Mouse (Mus musculus): ENCODE results near the gene Zswim7. TPM values are rescaled to one million over a fixed set of nuclear protein-coding genes. Genes with fewer than 3 reads are reported as not detected.

Gene Zswim7
- polyA plus RNA-seq, 1 experiment = 17.4 TPM

- no peak for TF ChIP-seq CTCF (IDR thresholded peaks at IDR 0.05; ENCODE audit: extremely low read depth, insufficient read length, insufficient replicate concordance, low read depth, low read length)
- TF ChIP-seq POLR2A (IDR thresholded peaks at IDR 0.05; ENCODE audit: low read depth, low read length) = no peak
- Histone ChIP-seq H3K27me3 (ENCODE audit: control insufficient read depth, insufficient read depth, low read length) (no peaks in the 10 kb centered on the region), H3K4me1 (ENCODE audit: control insufficient read depth, insufficient read depth, insufficient read length, low read length) (peaks cover 13% of the 10 kb centered on the region), H3K36me3 (ENCODE audit: control insufficient read depth, insufficient read depth, low read length) (no peaks in the 10 kb centered on the region), H3K4me3 (ENCODE audit: low read depth, low read length) (no peak overlapping the region), H3K27ac (ENCODE audit: insufficient read depth, low read depth, low read length) (no peak overlapping the region)
- 80% methylated on average over 4 of the region's 4 CpGs for WGBS
Measured at GRCm38 (mm10) chr11:62244471-62244870, 36.7 kb downstream of the Zswim7 start.

- WGBS = 88% methylated on average over 8 of the region's 8 CpGs
- H3K4me1 ChIP-seq (ENCODE audit: control insufficient read depth, insufficient read depth, insufficient read length, low read length) = peaks cover 13% of the 10 kb centered on the region
- H3K27ac ChIP-seq (ENCODE audit: insufficient read depth, low read depth, low read length) = no peak overlapping the region
- TF ChIP-seq CTCF (IDR thresholded peaks at IDR 0.05; ENCODE audit: extremely low read depth, insufficient read length, insufficient replicate concordance, low read depth, low read length) (no peak), POLR2A (IDR thresholded peaks at IDR 0.05; ENCODE audit: low read depth, low read length) (no peak)
- H3K4me3 ChIP-seq (ENCODE audit: low read depth, low read length) = no peak overlapping the region
- H3K36me3 ChIP-seq (ENCODE audit: control insufficient read depth, insufficient read depth, low read length) = no peaks in the 10 kb centered on the region
- no peaks in the 10 kb centered on the region for H3K27me3 ChIP-seq (ENCODE audit: control insufficient read depth, insufficient read depth, low read length)
Measured at GRCm38 (mm10) chr11:62243871-62244270, 37.3 kb downstream of the Zswim7 start.

GRCm38 (mm10) chr11:62240631-62241261 is 40.4 kb downstream of the Zswim7 start:
- no peaks in the 10 kb centered on the region for H3K36me3 ChIP-seq (ENCODE audit: control insufficient read depth, insufficient read depth, low read length)
- no peak overlapping the region for H3K4me3 ChIP-seq (ENCODE audit: low read depth, low read length)
- peaks cover 17% of the 10 kb centered on the region for H3K4me1 ChIP-seq (ENCODE audit: control insufficient read depth, insufficient read depth, insufficient read length, low read length)
- no peaks in the 10 kb centered on the region for H3K27me3 ChIP-seq (ENCODE audit: control insufficient read depth, insufficient read depth, low read length)
- TF ChIP-seq POLR2A (IDR thresholded peaks at IDR 0.05; ENCODE audit: low read depth, low read length) (no peak), CTCF (IDR thresholded peaks at IDR 0.05; ENCODE audit: extremely low read depth, insufficient read length, insufficient replicate concordance, low read depth, low read length) (no peak)
- 44% methylated on average over 12 of the region's 12 CpGs for WGBS
- H3K27ac ChIP-seq (ENCODE audit: insufficient read depth, low read depth, low read length) = no peak overlapping the region

GRCm38 (mm10) chr11:62224797-62225196 is 56.4 kb downstream of the Zswim7 start:
- no peak overlapping the region for H3K4me3 ChIP-seq (ENCODE audit: low read depth, low read length)
- TF ChIP-seq POLR2A (IDR thresholded peaks at IDR 0.05; ENCODE audit: low read depth, low read length) (no peak), CTCF (IDR thresholded peaks at IDR 0.05; ENCODE audit: extremely low read depth, insufficient read length, insufficient replicate concordance, low read depth, low read length) (no peak)
- WGBS = 63% methylated on average over 4 of the region's 4 CpGs

GRCm38 (mm10) chr11:62223962-62224361 is 57.2 kb downstream of the Zswim7 start:
- peaks cover 3% of the 10 kb centered on the region; the same call in 1 of the 2 replicates for H3K36me3 ChIP-seq (ENCODE audit: control insufficient read depth, insufficient read depth, low read length)
- 62% methylated on average over 7 of the region's 7 CpGs for whole genome bisulfite sequencing
- no peak overlapping the region for H3K4me3 ChIP-seq (ENCODE audit: low read depth, low read length)
- peaks cover 7% of the 10 kb centered on the region; the same call in 1 of the 2 replicates for H3K4me1 ChIP-seq (ENCODE audit: control insufficient read depth, insufficient read depth, insufficient read length, low read length)
- no peak overlapping the region for H3K27ac ChIP-seq (ENCODE audit: insufficient read depth, low read depth, low read length)
- TF ChIP-seq POLR2A (IDR thresholded peaks at IDR 0.05; ENCODE audit: low read depth, low read length) (no peak), CTCF (IDR thresholded peaks at IDR 0.05; ENCODE audit: extremely low read depth, insufficient read length, insufficient replicate concordance, low read depth, low read length) (no peak)
- no peaks in the 10 kb centered on the region for H3K27me3 ChIP-seq (ENCODE audit: control insufficient read depth, insufficient read depth, low read length)

More at GRCm38 (mm10) chr11:62224797-62225196, 56.4 kb downstream of the Zswim7 start:
- no peak overlapping the region for H3K27ac ChIP-seq (ENCODE audit: insufficient read depth, low read depth, low read length)
- H3K27me3 ChIP-seq (ENCODE audit: control insufficient read depth, insufficient read depth, low read length) = no peaks in the 10 kb centered on the region
- no peaks in the 10 kb centered on the region for H3K36me3 ChIP-seq (ENCODE audit: control insufficient read depth, insufficient read depth, low read length)
- H3K4me1 ChIP-seq (ENCODE audit: control insufficient read depth, insufficient read depth, insufficient read length, low read length) = peaks cover 7% of the 10 kb centered on the region; the same call in 1 of the 2 replicates

GRCm38 (mm10) chr11:62223416-62223815 is 57.8 kb downstream of the Zswim7 start:
- Histone ChIP-seq H3K36me3 (ENCODE audit: control insufficient read depth, insufficient read depth, low read length) (peaks cover 3% of the 10 kb centered on the region; the same call in 1 of the 2 replicates), H3K27ac (ENCODE audit: insufficient read depth, low read depth, low read length) (no peak overlapping the region), H3K4me3 (ENCODE audit: low read depth, low read length) (no peak overlapping the region), H3K4me1 (ENCODE audit: control insufficient read depth, insufficient read depth, insufficient read length, low read length) (peaks cover 10% of the 10 kb centered on the region; the same call in 1 of the 2 replicates), H3K27me3 (ENCODE audit: control insufficient read depth, insufficient read depth, low read length) (no peaks in the 10 kb centered on the region)
- WGBS = 78% methylated on average over 5 of the region's 5 CpGs
- TF ChIP-seq POLR2A (IDR thresholded peaks at IDR 0.05; ENCODE audit: low read depth, low read length) (no peak), CTCF (IDR thresholded peaks at IDR 0.05; ENCODE audit: extremely low read depth, insufficient read length, insufficient replicate concordance, low read depth, low read length) (no peak)

- Histone ChIP-seq H3K4me1 (ENCODE audit: control insufficient read depth, insufficient read depth, insufficient read length, low read length) (peaks cover 17% of the 10 kb centered on the region; the same call in 1 of the 2 replicates), H3K4me3 (ENCODE audit: low read depth, low read length) (no peak overlapping the region), H3K36me3 (ENCODE audit: control insufficient read depth, insufficient read depth, low read length) (peaks cover 3% of the 10 kb centered on the region; the same call in 1 of the 2 replicates), H3K27ac (ENCODE audit: insufficient read depth, low read depth, low read length) (no peak overlapping the region), H3K27me3 (ENCODE audit: control insufficient read depth, insufficient read depth, low read length) (no peaks in the 10 kb centered on the region)
- 84% methylated on average over 7 of the region's 7 CpGs for WGBS
- no peak for TF ChIP-seq POLR2A (IDR thresholded peaks at IDR 0.05; ENCODE audit: low read depth, low read length)
- TF ChIP-seq CTCF (IDR thresholded peaks at IDR 0.05; ENCODE audit: extremely low read depth, insufficient read length, insufficient replicate concordance, low read depth, low read length) = no peak
Measured at GRCm38 (mm10) chr11:62220756-62221510, 60.2 kb downstream of the Zswim7 start.

Data from small intestine, adult 2 months (tissue).